Mouse (Mus musculus) ES-E14 (cell line): ENCODE data around the gene Diaph3.

Experiments
- CHD2 ChIP-seq: IDR thresholded peaks from 2 replicates; pipeline ENCODE4 v1.6.1; 2014; ENCODE audit warnings: mild to moderate bottlenecking, low read depth, low read length, inconsistent platforms
- ZC3H11A ChIP-seq: IDR thresholded peaks from 2 replicates; pipeline ENCODE4 v1.6.1; 2012; ENCODE audit warnings: low read depth, mild to moderate bottlenecking, inconsistent platforms, low read length, borderline replicate concordance
- ZNF384 ChIP-seq: IDR thresholded peaks from 2 replicates; pipeline ENCODE4 v1.6.1; 2012; ENCODE audit warnings: low read depth, low read length, inconsistent platforms

DNA sequence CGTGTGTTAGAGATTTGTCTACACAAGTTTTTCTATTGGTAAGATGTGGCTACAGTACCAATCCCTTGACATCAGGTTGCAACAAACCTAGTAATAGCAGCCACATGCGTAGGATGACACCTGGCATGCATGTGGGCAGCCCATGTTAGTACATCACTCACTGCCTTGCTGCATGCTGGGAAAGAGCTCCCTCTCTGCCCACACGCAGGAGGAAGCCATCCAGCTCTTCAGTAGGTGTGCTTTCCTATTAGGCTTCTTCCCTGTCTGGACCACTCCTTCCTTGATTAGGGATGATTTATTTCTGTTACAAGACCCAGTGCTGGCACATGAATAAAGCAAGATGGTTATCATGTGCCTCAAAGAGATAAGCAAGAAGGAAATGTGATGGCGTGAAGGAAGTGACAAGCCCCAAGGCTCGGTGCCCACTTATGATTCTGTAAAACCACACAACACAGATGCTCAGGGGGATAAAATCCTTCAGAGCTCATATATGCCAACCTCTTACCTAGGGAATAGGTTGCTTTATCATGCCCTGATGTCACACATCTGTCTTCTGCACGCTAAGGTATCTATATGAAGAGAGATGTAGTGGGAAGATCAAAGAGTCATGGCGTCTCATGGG, 494.4 kb downstream of the Diaph3 start:
- TF ChIP-seq ZC3H11A, result no peak
- TF ChIP-seq CHD2, result no peak
- no peak for TF ChIP-seq ZNF384
